Comparison of ENCODE assay signal across 11 mouse cellular contexts in the genomic region with DNA sequence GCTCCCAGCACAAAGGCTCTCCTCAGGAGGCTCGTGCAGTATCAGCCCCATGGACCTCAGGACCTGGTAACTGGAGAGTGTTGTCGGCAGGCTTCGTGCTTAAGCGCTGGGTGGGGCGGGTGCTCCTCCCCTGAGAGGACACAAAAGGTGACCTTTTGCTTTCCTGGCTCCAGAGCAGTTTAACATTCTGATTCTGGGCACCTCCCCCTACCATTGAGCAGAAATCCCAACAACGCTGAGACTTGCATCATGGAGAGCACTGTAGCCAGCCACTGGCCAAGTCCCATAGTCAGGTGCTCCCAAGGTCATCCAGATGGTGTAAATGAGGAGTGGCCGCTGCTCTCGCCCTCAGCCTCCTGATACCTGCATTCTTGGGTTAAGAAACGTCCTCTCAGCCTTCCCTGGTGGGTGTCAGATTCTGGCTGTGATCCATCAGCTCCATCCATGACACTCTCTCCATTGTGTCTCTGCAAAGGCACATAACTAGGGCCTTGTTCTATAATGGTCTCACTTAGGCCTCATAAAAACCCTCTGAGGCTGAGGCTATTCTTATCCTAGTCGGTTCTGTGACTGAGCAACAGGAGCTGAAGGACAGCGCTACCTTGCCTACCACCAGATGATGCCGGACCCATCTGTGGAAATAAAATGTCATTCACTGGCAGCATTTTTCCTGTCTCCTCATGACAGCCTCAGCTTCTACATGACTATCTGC. TPM values are rescaled to one million over a fixed set of nuclear protein-coding genes. Genes with fewer than 3 reads are reported as not detected.
A peak's percentile ranks its signal among the peaks of the same experiment; 100 is the strongest.
DNase-seq lines count a peak whose midpoint lies in the region; ATAC-seq lines count a peak whose summit lies in the region.
"Had no signal": no experiment of that assay in that cellular context is flagged by ENCODE, and none has a peak within 500 bp of the region (broad histone marks: within the 10 kb centered on the region; RNA-seq: fewer than 3 reads in every experiment).

No protein-coding gene starts in this region.

- ATAC-seq in heart, embryonic 14.5 days (ENCODE audit: insufficient number of reproducible peaks, insufficient read depth, low FRiP score, low read depth), result peak; percentile 66
- ATAC-seq in liver, embryonic 15.5 days (ENCODE audit: insufficient read depth), result peak; percentile 37; the same call in 1 of the 2 replicates
- ATAC-seq in hindbrain, embryonic 11.5 days (ENCODE audit: low FRiP score), result no peak

- peaks cover 27 to 32% of the 10 kb centered on the region in 2 experiments for H3K4me1 ChIP-seq in heart, embryonic 14.5 days (ENCODE audit: control insufficient read depth in 2 of 2, insufficient read depth in 2 of 2, low read length in 2 of 2)
- peaks cover 30% of the 10 kb centered on the region for H3K4me1 ChIP-seq in liver, embryonic 15.5 days (replicated peaks)
- no peaks in the 10 kb centered on the region for H3K4me1 ChIP-seq in hindbrain, embryonic 11.5 days (replicated peaks; ENCODE audit: control insufficient read depth, insufficient read depth, low read length)

- no peaks in the 10 kb centered on the region for H3K27me3 ChIP-seq in heart, embryonic 14.5 days (ENCODE audit: control insufficient read depth, insufficient read depth, low read length)
- no peaks in the 10 kb centered on the region for H3K27me3 ChIP-seq in liver, embryonic 15.5 days
- no peaks in the 10 kb centered on the region for H3K27me3 ChIP-seq in hindbrain, embryonic 11.5 days (ENCODE audit: control insufficient read depth, insufficient read depth, low read length)

- peak; percentile 23 for DNase-seq in gastrocnemius, postnatal 25 days
- DNase-seq in gastrocnemius, postnatal 36 days, result no peak
- peak; percentile 26 for DNase-seq in Muller cell, postnatal 12 days (ENCODE audit: inconsistent ontology term)
- DNase-seq in spleen, postnatal 4 days (ENCODE audit: low spot score in 2 of 2), result no peak
- no peak for DNase-seq in urinary bladder, adult 18-20 months (ENCODE audit: low spot score in 2 of 2)
- no peak for DNase-seq in hindbrain, embryonic 11.5 days (ENCODE audit: low spot score)
- DNase-seq: adrenal gland, adult 8-10 months; cerebellum, postnatal 10 days had no signal

- 24% methylated on average over 12 of the region's 12 CpGs for WGBS in heart, embryonic 14.5 days
- WGBS in liver, embryonic 15.5 days (ENCODE audit: insufficient replicate concordance), result 54% methylated on average over 12 of the region's 12 CpGs
- WGBS in hindbrain, embryonic 11.5 days, result 39% methylated on average over 12 of the region's 12 CpGs

- H3K9ac ChIP-seq in heart, embryonic 14.5 days (ENCODE audit: low read length), result peak overlapping the region; percentile 68
- H3K9ac ChIP-seq in liver, embryonic 15.5 days, result no peak overlapping the region
- no peak overlapping the region for H3K9ac ChIP-seq in hindbrain, embryonic 11.5 days (ENCODE audit: low read depth, low read length)
- H3K9ac ChIP-seq: liver, embryonic 14.5 days had no signal

- intact Hi-C loops in gastrocnemius, postnatal 36 days (cut with DNase I), result no loop called here

- no peaks in the 10 kb centered on the region for H3K9me3 ChIP-seq in heart, embryonic 14.5 days (ENCODE audit: control insufficient read depth, low read length)
- H3K9me3 ChIP-seq in liver, embryonic 15.5 days (replicated peaks), result no peaks in the 10 kb centered on the region
- no peaks in the 10 kb centered on the region for H3K9me3 ChIP-seq in hindbrain, embryonic 11.5 days (ENCODE audit: control insufficient read depth, low read length)

- H3K27ac ChIP-seq in heart, embryonic 14.5 days (replicated peaks in 1 of 2; ENCODE audit: control insufficient read depth in 1 of 2, insufficient read depth in 1 of 2, low read depth in 2 of 2, low read length in 2 of 2), result peak overlapping the region; percentile 98 to 99
- peak overlapping the region; percentile 33; the same call in 1 of the 2 replicates for H3K27ac ChIP-seq in liver, embryonic 15.5 days (replicated peaks)
- no peak overlapping the region for H3K27ac ChIP-seq in hindbrain, embryonic 11.5 days (ENCODE audit: low read depth, low read length)
- H3K27ac ChIP-seq: liver, embryonic 14.5 days had no signal

- peak overlapping the region; percentile 41 for H3K4me2 ChIP-seq in heart, embryonic 14.5 days (ENCODE audit: low read length)
- no peak overlapping the region for H3K4me2 ChIP-seq in liver, embryonic 15.5 days
- H3K4me2 ChIP-seq in hindbrain, embryonic 11.5 days (replicated peaks; ENCODE audit: low read depth, low read length), result no peak overlapping the region

- peak overlapping the region in 1 of 2 experiments; percentile 3; a peak in 1 of 4 replicates for H3K4me3 ChIP-seq in heart, embryonic 14.5 days (ENCODE audit: control insufficient read depth in 1 of 2, insufficient read depth in 1 of 2, low read depth in 1 of 2, low read length in 2 of 2)
- no peak overlapping the region for H3K4me3 ChIP-seq in liver, embryonic 15.5 days (replicated peaks)
- H3K4me3 ChIP-seq in hindbrain, embryonic 11.5 days (ENCODE audit: low read depth, low read length), result no peak overlapping the region

- H3K36me3 ChIP-seq in heart, embryonic 14.5 days (ENCODE audit: control insufficient read depth, insufficient read depth, low read length), result no peaks in the 10 kb centered on the region
- no peaks in the 10 kb centered on the region for H3K36me3 ChIP-seq in liver, embryonic 15.5 days (replicated peaks)
- no peaks in the 10 kb centered on the region for H3K36me3 ChIP-seq in hindbrain, embryonic 11.5 days (ENCODE audit: control insufficient read depth, insufficient read depth, low read length)

RNA-seq across cellular contexts. Expression of a gene that starts 15.3 kb away (rescaled TPM):
- total RNA-seq in gastrocnemius, postnatal 25 days (2021), result 100 to 1,000 TPM; 102 to 256 TPM
- total RNA-seq in gastrocnemius, postnatal 36 days (2021), result 100 to 1,000 TPM; 186 to 375 TPM
- polyA plus RNA-seq in heart, embryonic 14.5 days (2014; fragmentation: Nextera tagmentation; extraction: Ambion mirVana), result 2,473 and 2,606 TPM in 2 replicates
- 175 and 206 TPM in 2 replicates for polyA plus RNA-seq in liver, embryonic 15.5 days (2015; fragmentation: Nextera tagmentation; extraction: Ambion mirVana)
- 331 and 352 TPM in 2 replicates for polyA plus RNA-seq in hindbrain, embryonic 11.5 days (2014; fragmentation: Nextera tagmentation; extraction: Ambion mirVana)

RNA-seq across cellular contexts. Expression of a gene that starts 56.1 kb away (rescaled TPM):
- total RNA-seq in gastrocnemius, postnatal 25 days (2021), result 1 to 10 TPM; 1.6 to 2.5 TPM
- total RNA-seq in gastrocnemius, postnatal 36 days (2021), result 1 to 10 TPM; 1.6 TPM
- polyA plus RNA-seq in heart, embryonic 14.5 days (2014; fragmentation: Nextera tagmentation; extraction: Ambion mirVana), result 11.8 and 12.4 TPM in 2 replicates
- polyA plus RNA-seq in liver, embryonic 15.5 days (2015; fragmentation: Nextera tagmentation; extraction: Ambion mirVana), result 15.2 and 15.5 TPM in 2 replicates
- 10.5 and 15.6 TPM in 2 replicates for polyA plus RNA-seq in hindbrain, embryonic 11.5 days (2014; fragmentation: Nextera tagmentation; extraction: Ambion mirVana)

Comparison
In these comparisons a context has a peak if more than half of its experiments do, and no peak if none do; other contexts are left out.
1. DNase-seq: peak in gastrocnemius, postnatal 25 days (single experiment) and Muller cell, postnatal 12 days (single experiment); none in gastrocnemius, postnatal 36 days (0 of 2), spleen, postnatal 4 days (0 of 2), urinary bladder, adult 18-20 months (0 of 2) and hindbrain, embryonic 11.5 days (single experiment).